Mouse (Mus musculus) megakaryocyte, embryonic 14.5 days (primary cell): ENCODE measurements at regions not wholly inside any gene's neighbourhood (a gene's known extent, or its start where the extent isn't known, plus 50 kb on each side); places are given as distances from the start of the nearest gene placed in this dataset.

Source experiments
- FLI1 ChIP-seq: IDR thresholded peaks from 2 replicates; pipeline ENCODE4 v1.6.1; 2012; ENCODE audit warnings: low read length, inconsistent platforms, mixed read lengths
- GATA1 ChIP-seq: IDR thresholded peaks from 3 replicates; pipeline ENCODE4 v1.6.1; 2012; ENCODE audit warnings: mixed read lengths, low read length, inconsistent platforms, borderline replicate concordance

DNA sequence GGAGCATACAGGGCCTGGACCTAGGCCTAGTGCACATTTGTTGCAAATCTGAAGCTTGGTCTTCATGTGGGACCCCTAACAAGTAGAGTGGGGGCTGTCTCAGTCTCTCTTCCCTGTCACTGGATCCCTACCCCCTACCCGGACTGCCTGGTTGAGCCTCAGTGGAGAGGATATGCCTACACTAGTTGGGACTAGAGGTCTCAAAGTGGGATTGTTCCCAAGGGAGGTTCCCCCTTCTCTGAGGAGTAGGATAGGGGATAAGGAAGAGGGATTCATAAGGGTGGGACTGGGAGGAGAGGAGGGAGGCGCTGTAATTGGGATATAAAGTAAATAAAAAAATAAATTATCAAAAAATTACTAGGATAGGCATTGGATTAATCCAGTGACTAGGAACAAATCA lies 464.0 kb upstream of the Map3k7 start:
- TF ChIP-seq GATA1 (no peak), FLI1 (no peak)
